Mouse (Mus musculus) lung, postnatal 14 days (tissue): ENCODE data around the gene Adam6b.
"Not testable (repeated sequence)": the region's sequence is repeated elsewhere in the genome, so short reads cannot be mapped to it uniquely, and the experiment has no call there.

Experiments used
- DNase-seq: peaks from one replicate; pipeline ENCODE4 v3.0.0; 2021

The Adam6b gene

GRCm38 (mm10) chr12:113489211-113489610, at the start of gene Adam6b:
Gene Adam6b, plus strand, starts transcription at chr12:113489511.
- DNase-seq, result not testable (repeated sequence)

GRCm38 (mm10) chr12:113446061-113446460, 43.2 kb upstream of the Adam6b start:
- DNase-seq, result no peak

- DNase-seq, result no peak
Measured at GRCm38 (mm10) chr12:113476164-113476563, 13.1 kb upstream of the Adam6b start.

DNA sequence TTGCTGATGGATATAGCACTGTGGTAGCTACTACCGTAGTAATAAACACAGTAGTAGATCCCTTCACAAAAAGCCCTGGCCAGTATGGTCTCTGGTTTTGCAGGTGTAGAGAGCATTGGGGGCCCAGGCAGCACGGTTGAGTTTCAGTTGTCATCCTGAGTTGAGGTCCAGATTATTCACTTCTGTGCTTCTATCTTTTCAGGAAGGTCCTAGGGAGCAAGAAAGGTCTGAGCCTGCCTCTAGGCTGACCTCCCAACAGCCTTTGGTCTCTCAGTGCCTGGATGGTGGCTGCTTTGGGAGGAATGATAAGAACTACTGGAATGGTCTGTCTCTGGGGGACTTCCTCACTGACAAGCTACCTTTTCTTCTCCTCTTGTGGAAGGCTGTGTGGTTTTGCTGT, 7.2 kb upstream of the Adam6b start:
- no peak for DNase-seq

DNA sequence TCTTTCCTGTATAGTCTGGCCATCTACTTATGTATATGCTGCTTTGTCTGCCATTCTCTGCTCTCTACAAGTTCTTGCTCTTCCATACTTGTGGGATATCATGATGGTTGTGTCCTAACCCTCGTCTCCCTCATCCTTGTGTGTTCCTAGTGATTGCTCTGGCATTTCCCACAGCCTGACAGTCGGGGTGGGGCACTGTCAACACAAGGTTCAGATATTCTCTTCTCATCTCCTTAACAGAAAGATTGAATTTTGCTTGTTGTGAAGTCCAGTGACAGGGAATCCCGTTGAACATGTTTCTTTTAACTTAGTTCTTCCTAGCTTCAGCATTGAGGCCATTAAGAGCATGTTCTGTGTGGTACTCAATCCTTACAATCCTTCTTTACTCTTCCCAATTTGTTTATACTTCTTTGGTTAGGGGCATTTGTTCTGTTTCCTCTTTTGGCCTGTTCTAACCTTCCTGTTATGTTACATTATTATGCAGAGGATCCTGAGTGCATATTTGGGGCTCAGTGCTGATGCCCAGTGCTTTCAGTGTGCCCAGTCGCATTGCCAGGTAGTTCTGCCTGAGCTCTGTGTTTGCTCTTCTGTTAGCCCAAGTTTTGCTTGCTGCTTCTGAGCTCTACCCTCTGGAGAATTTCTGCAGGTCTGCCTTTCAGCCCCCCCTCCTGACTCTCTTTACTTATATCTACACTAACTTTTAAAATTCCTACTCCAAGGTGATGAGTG, 6.5 kb upstream of the Adam6b start:
- no peak for DNase-seq

GRCm38 (mm10) chr12:113483492-113484162, 5.7 kb upstream of the Adam6b start:
- DNase-seq, result no peak

- no peak for DNase-seq
Measured at GRCm38 (mm10) chr12:113484971-113485485, 4.3 kb upstream of the Adam6b start.

GRCm38 (mm10) chr12:113487693-113488092, 1.6 kb upstream of the Adam6b start:
- peak; percentile 65 for DNase-seq

DNA sequence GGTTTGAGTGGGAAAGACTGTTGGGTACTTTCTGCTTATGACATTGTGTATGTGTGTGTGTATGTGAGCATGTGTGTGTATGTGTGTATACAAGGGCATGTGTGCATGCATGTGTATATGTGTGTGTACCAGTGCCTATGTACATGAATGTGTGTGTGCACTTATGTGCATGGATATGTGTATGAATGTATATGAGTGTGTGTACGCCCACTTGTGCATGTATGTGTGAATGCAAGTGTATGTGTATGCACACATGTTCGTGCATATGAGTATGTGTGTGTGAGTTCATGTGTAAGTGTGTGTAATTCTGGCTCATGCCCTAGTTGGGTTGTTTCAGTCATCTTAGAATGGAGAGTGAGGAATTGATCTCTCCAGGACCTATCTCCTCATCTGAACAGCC, 36.6 kb downstream of the Adam6b start:
- DNase-seq, result no peak
